Mouse (Mus musculus): ENCODE measurements around the gene Tns4. TPM values are rescaled to one million over a fixed set of nuclear protein-coding genes. Genes with fewer than 3 reads are reported as not detected.

Gene Tns4
- total RNA-seq, 1 experiment: 1.2 TPM

DNA sequence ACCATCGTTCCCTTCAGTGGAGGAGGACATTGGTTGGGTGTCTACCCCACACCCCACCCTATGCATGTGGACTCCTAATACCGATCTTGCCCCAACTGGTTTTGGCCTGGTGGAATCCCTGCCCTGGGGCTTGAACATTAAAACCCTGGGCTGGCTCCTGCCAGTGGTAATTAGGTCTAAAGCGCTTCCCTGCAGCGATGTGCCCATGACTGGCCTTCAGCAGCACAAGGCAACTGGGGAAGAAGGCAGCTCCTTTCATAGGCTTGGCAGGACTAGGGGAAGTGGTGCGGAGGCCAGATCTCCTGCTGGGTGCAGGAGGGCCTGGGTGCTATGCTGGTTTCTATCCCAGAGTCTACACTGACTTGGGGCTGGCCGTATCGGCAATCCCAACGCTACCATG lies 5.6 kb downstream of the Tns4 start:
- H3K4me1 ChIP-seq (ENCODE audit: control insufficient read depth in 2 of 2, insufficient read depth in 2 of 2, low read length in 2 of 2, poor library complexity in 1 of 2): no peaks in the 10 kb centered on the region; a peak in 1 of 4 replicates
- H3K27ac ChIP-seq (ENCODE audit: insufficient read depth, low read depth, low read length, poor library complexity, severe bottlenecking): no peak overlapping the region

DNA sequence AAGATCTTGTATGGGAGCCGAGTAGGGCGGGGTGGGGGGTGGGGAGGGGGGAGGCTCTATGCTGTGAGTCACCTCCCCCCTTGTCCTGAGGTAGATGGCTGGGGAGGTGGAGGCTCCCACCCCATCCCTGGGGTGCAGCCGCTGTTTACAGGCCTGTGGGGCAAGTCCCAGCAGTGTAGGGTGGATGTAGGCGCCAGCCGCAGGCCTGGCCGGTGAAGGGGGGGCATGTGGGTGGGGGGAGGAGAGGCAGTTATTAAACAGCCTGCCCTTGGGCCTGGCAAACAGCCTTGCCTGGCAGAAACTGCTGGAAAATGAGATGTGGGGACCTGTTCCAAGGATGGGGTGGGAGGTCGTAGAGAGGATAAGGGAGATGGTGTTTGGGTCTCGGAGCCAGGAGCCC lies 7.0 kb downstream of the Tns4 start:
- Histone ChIP-seq H3K9me3 (ENCODE audit: control insufficient read depth, insufficient read depth, low read depth, low read length) (no peaks in the 10 kb centered on the region), H3K36me3 (ENCODE audit: control insufficient read depth, insufficient read depth, low read length, poor library complexity, severe bottlenecking) (no peaks in the 10 kb centered on the region), H3K27ac (ENCODE audit: insufficient read depth, low read depth, low read length, poor library complexity, severe bottlenecking) (no peak overlapping the region), H3K4me1 (ENCODE audit: control insufficient read depth in 2 of 2, insufficient read depth in 2 of 2, low read length in 2 of 2, poor library complexity in 1 of 2) (no peaks in the 10 kb centered on the region; a peak in 1 of 4 replicates), H3K4me3 (ENCODE audit: insufficient read depth in 1 of 2, low read depth in 1 of 2, low read length in 2 of 2, poor library complexity in 1 of 2, severe bottlenecking in 1 of 2) (no peak overlapping the region), H3K9ac (ENCODE audit: insufficient read depth, low read depth, low read length, poor library complexity, severe bottlenecking) (no peak overlapping the region)
- in situ Hi-C loops (cut with MboI; ENCODE audit: low sequenced_read_pairs in 2 of 2, unreplicated experiment in 2 of 2): no loop called here
- TF ChIP-seq MAFK (IDR thresholded peaks at IDR 0.05; ENCODE audit: insufficient read depth, low read depth, low read length): no peak
- no peak for TF ChIP-seq HCFC1 (IDR thresholded peaks at IDR 0.05; ENCODE audit: borderline replicate concordance, insufficient read depth, low read length)
- no peak for TF ChIP-seq CHD2 (IDR thresholded peaks at IDR 0.05; ENCODE audit: low read depth, low read length)
- no peak for TF ChIP-seq ZNF384 (IDR thresholded peaks at IDR 0.05; ENCODE audit: low read depth, low read length)
- DNase-seq (ENCODE audit: low read depth, low spot score): no peak

More for the DNA sequence above, 5.6 kb downstream of the Tns4 start:
- H3K4me3 ChIP-seq (ENCODE audit: insufficient read depth in 1 of 2, low read depth in 1 of 2, low read length in 2 of 2, poor library complexity in 1 of 2, severe bottlenecking in 1 of 2): no peak overlapping the region
- no peak overlapping the region for H3K9ac ChIP-seq (ENCODE audit: insufficient read depth, low read depth, low read length, poor library complexity, severe bottlenecking)
- in situ Hi-C loops (cut with MboI; ENCODE audit: low sequenced_read_pairs in 2 of 2, unreplicated experiment in 2 of 2): no loop called here
- H3K36me3 ChIP-seq (ENCODE audit: control insufficient read depth, insufficient read depth, low read length, poor library complexity, severe bottlenecking): no peaks in the 10 kb centered on the region
- TF ChIP-seq MAFK (IDR thresholded peaks at IDR 0.05; ENCODE audit: insufficient read depth, low read depth, low read length): no peak
- no peak for TF ChIP-seq CHD2 (IDR thresholded peaks at IDR 0.05; ENCODE audit: low read depth, low read length)
- no peak for TF ChIP-seq HCFC1 (IDR thresholded peaks at IDR 0.05; ENCODE audit: borderline replicate concordance, insufficient read depth, low read length)
- no peak for TF ChIP-seq ZNF384 (IDR thresholded peaks at IDR 0.05; ENCODE audit: low read depth, low read length)
- no peak for TF ChIP-seq ZC3H11A (IDR thresholded peaks at IDR 0.05; ENCODE audit: borderline replicate concordance, low read depth, low read length)
- H3K9me3 ChIP-seq (ENCODE audit: control insufficient read depth, insufficient read depth, low read depth, low read length): no peaks in the 10 kb centered on the region
- DNase-seq (ENCODE audit: low read depth, low spot score): no peak

DNA sequence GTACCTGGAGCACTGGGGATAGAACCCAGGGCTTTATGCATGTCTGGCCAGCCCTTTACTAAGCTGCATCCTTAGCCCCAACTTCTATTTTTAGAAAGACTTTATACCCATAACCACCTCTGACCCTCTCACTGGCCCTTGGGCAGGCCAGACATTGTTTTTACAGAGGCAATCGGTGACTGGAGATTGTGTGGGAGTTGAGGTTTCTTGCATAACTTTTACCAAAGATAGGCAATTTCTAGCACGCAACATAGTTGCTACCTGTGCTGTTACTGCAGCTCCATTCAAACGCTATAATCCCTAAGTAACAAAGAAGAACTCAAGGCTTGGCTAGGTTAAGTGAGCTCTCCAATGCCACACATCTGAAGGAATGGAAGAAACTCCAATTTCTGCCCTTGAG lies 7.5 kb downstream of the Tns4 start:
- no peak for DNase-seq (ENCODE audit: low read depth, low spot score)
- H3K27ac ChIP-seq (ENCODE audit: insufficient read depth, low read depth, low read length, poor library complexity, severe bottlenecking): no peak overlapping the region
- H3K36me3 ChIP-seq (ENCODE audit: control insufficient read depth, insufficient read depth, low read length, poor library complexity, severe bottlenecking): no peaks in the 10 kb centered on the region
- in situ Hi-C loops (cut with MboI; ENCODE audit: low sequenced_read_pairs in 2 of 2, unreplicated experiment in 2 of 2): no loop called here
- H3K9ac ChIP-seq (ENCODE audit: insufficient read depth, low read depth, low read length, poor library complexity, severe bottlenecking): no peak overlapping the region
- TF ChIP-seq MAFK (IDR thresholded peaks at IDR 0.05; ENCODE audit: insufficient read depth, low read depth, low read length): no peak
- no peak for TF ChIP-seq HCFC1 (IDR thresholded peaks at IDR 0.05; ENCODE audit: borderline replicate concordance, insufficient read depth, low read length)
- no peak for TF ChIP-seq CHD2 (IDR thresholded peaks at IDR 0.05; ENCODE audit: low read depth, low read length)
- no peak for TF ChIP-seq ZC3H11A (IDR thresholded peaks at IDR 0.05; ENCODE audit: borderline replicate concordance, low read depth, low read length)
- TF ChIP-seq ZNF384 (IDR thresholded peaks at IDR 0.05; ENCODE audit: low read depth, low read length): no peak
- H3K9me3 ChIP-seq (ENCODE audit: control insufficient read depth, insufficient read depth, low read depth, low read length): no peaks in the 10 kb centered on the region
- no peak overlapping the region for H3K4me3 ChIP-seq (ENCODE audit: insufficient read depth in 1 of 2, low read depth in 1 of 2, low read length in 2 of 2, poor library complexity in 1 of 2, severe bottlenecking in 1 of 2)
- H3K4me1 ChIP-seq (ENCODE audit: control insufficient read depth in 2 of 2, insufficient read depth in 2 of 2, low read length in 2 of 2, poor library complexity in 1 of 2): no peaks in the 10 kb centered on the region; a peak in 1 of 4 replicates

DNA sequence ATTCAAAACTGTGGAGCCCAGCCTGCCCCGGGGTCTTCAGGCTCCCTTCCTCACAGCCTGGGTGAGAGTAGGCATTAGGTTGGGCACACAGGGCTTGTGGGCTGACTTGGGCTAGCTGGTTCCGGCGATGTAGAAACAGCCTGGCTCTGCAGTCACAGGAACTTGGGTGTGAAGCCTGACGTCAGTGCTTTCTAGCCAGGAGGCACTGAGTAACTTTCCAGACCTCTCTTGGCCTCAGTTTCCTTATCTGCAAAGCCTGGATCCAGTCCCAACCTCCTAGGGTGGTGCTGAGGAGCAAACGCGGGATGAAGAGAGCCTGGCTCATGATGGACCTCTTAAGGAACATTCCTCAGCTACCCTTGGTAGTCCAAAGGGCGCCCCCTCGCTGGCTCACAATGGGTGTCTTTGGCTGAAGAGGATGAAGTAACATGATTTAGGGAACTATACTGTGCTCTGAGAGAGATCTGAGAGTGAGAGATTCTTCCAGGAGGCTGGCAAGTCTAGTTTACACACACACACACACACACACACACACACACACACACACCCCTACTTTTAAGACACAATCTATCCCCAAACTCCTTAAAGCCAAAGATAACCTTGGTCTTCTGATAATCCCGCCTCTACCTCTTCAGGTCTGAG lies 8.1 kb downstream of the Tns4 start:
- Histone ChIP-seq H3K36me3 (ENCODE audit: control insufficient read depth, insufficient read depth, low read length, poor library complexity, severe bottlenecking) (no peaks in the 10 kb centered on the region), H3K9me3 (ENCODE audit: control insufficient read depth, insufficient read depth, low read depth, low read length) (no peaks in the 10 kb centered on the region), H3K4me1 (ENCODE audit: control insufficient read depth in 2 of 2, insufficient read depth in 2 of 2, low read length in 2 of 2, poor library complexity in 1 of 2) (no peaks in the 10 kb centered on the region; a peak in 1 of 4 replicates), H3K9ac (ENCODE audit: insufficient read depth, low read depth, low read length, poor library complexity, severe bottlenecking) (no peak overlapping the region), H3K4me3 (ENCODE audit: insufficient read depth in 1 of 2, low read depth in 1 of 2, low read length in 2 of 2, poor library complexity in 1 of 2, severe bottlenecking in 1 of 2) (no peak overlapping the region), H3K27ac (ENCODE audit: insufficient read depth, low read depth, low read length, poor library complexity, severe bottlenecking) (no peak overlapping the region)
- DNase-seq (ENCODE audit: low read depth, low spot score): no peak
- TF ChIP-seq CHD2 (IDR thresholded peaks at IDR 0.05; ENCODE audit: low read depth, low read length): no peak
- TF ChIP-seq ZC3H11A (IDR thresholded peaks at IDR 0.05; ENCODE audit: borderline replicate concordance, low read depth, low read length): no peak
- TF ChIP-seq MAFK (IDR thresholded peaks at IDR 0.05; ENCODE audit: insufficient read depth, low read depth, low read length): no peak
- no peak for TF ChIP-seq HCFC1 (IDR thresholded peaks at IDR 0.05; ENCODE audit: borderline replicate concordance, insufficient read depth, low read length)
- in situ Hi-C loops (cut with MboI; ENCODE audit: low sequenced_read_pairs in 2 of 2, unreplicated experiment in 2 of 2): no loop called here

Data from ES-E14 (cell line).